Mouse (Mus musculus) kidney, adult 2 months (tissue): ENCODE measurements around the gene Cntnap2. TPM values are rescaled to one million over a fixed set of nuclear protein-coding genes. Genes with fewer than 3 reads are reported as not detected.

Experiments
- DNase-seq: peaks from one replicate; pipeline ENCODE4 v3.0.0; 2021
- H3K27ac ChIP-seq: fragments of 200-500 bp; 2 replicates; pipeline ENCODE4 v1.5.1; 2012; ENCODE audit warnings: low read depth, low read length, control low read depth, inconsistent platforms; ENCODE audit not compliant: insufficient read depth
- H3K27me3 ChIP-seq: fragments of 200-500 bp; replicated peaks from 2 replicates; pipeline ENCODE4 v1.6.1; 2012; ENCODE audit warnings: mild to moderate bottlenecking, moderate library complexity, low read length, inconsistent platforms; ENCODE audit not compliant: control insufficient read depth, insufficient read depth
- H3K36me3 ChIP-seq: fragments of 200-500 bp; 2 replicates; pipeline ENCODE4 v1.6.1; 2012; ENCODE audit warnings: mild to moderate bottlenecking, moderate library complexity, low read length, inconsistent platforms; ENCODE audit not compliant: control insufficient read depth, insufficient read depth
- H3K4me1 ChIP-seq: fragments of 200-500 bp; 2 replicates; pipeline ENCODE4 v1.6.1; 2011; ENCODE audit warnings: low read length; ENCODE audit not compliant: control insufficient read depth, insufficient read depth
- H3K4me3 ChIP-seq: fragments of 200-500 bp; 2 replicates; pipeline ENCODE4 v1.5.1; 2011; ENCODE audit warnings: mild to moderate bottlenecking, low read depth, low read length, control low read depth; ENCODE audit not compliant: insufficient read depth
- CTCF ChIP-seq: fragments of 200-500 bp; conservative IDR thresholded peaks from 2 replicates; pipeline ENCODE4 v1.5.1; 2011; ENCODE audit warnings: low read depth, mild to moderate bottlenecking, control low read depth, low read length, moderate library complexity, mixed read lengths; ENCODE audit not compliant: insufficient read depth, insufficient read length
- POLR2A ChIP-seq: fragments of 200-500 bp; IDR thresholded peaks from one replicate; pipeline ENCODE4 v1.6.1; 2011; ENCODE audit warnings: low read depth, low read length, control low read depth
- WGBS: fragments of 180-500 bp; shearing (Covaris S2); methylation state at CpG from one replicate; pipeline ENCODE4 v1.1.7; 2018; 5-methylcytosine and 5-hydroxymethylcytosine counted together
- polyA plus RNA-seq: library from polyadenylated mRNA; depleted of rRNA; stranded (reverse); fragments of >200 nt; gene quantifications from 2 replicates; pipeline ENCODE4 v1.2.3, GENCODE M21; 2012

The Cntnap2 gene
- polyA plus RNA-seq, 1 experiment = 0.31 TPM

GRCm38 (mm10) chr6:46996010-46996602 is 1936.9 kb downstream of the Cntnap2 start:
- WGBS = 86% methylated on average over 6 of the region's 6 CpGs
- DNase-seq = no peak
- no peak overlapping the region for H3K4me3 ChIP-seq
- TF ChIP-seq POLR2A = no peak
- no peak for TF ChIP-seq CTCF
- no peaks in the 10 kb centered on the region for H3K4me1 ChIP-seq
- H3K27me3 ChIP-seq = no peaks in the 10 kb centered on the region
- H3K27ac ChIP-seq = no peak overlapping the region
- no peaks in the 10 kb centered on the region for H3K36me3 ChIP-seq

- H3K4me1 ChIP-seq = no peaks in the 10 kb centered on the region
- no peak overlapping the region for H3K4me3 ChIP-seq
- WGBS = 43% methylated on average over 3 of the region's 3 CpGs
- TF ChIP-seq POLR2A = no peak
- DNase-seq = no peak
- H3K27ac ChIP-seq = no peak overlapping the region
- H3K36me3 ChIP-seq = no peaks in the 10 kb centered on the region
- H3K27me3 ChIP-seq = no peaks in the 10 kb centered on the region
Measured at GRCm38 (mm10) chr6:47004430-47004829, 1945.3 kb downstream of the Cntnap2 start.

GRCm38 (mm10) chr6:47012933-47013332 is 1953.8 kb downstream of the Cntnap2 start:
- no peak for TF ChIP-seq CTCF
- no peak for TF ChIP-seq POLR2A
- 91% methylated on average over 4 of the region's 4 CpGs for WGBS
- no peak overlapping the region for H3K27ac ChIP-seq
- H3K4me1 ChIP-seq = no peaks in the 10 kb centered on the region
- no peak for DNase-seq
- no peaks in the 10 kb centered on the region for H3K27me3 ChIP-seq
- H3K36me3 ChIP-seq = no peaks in the 10 kb centered on the region
- no peak overlapping the region for H3K4me3 ChIP-seq

GRCm38 (mm10) chr6:47013535-47013934 is 1954.4 kb downstream of the Cntnap2 start:
- TF ChIP-seq CTCF (peak; percentile 56), POLR2A (no peak)
- DNase-seq = peak; percentile 67
- 9% methylated on average over 4 of the region's 4 CpGs for WGBS
- no peaks in the 10 kb centered on the region for H3K4me1 ChIP-seq
- H3K27me3 ChIP-seq = no peaks in the 10 kb centered on the region
- H3K4me3 ChIP-seq = no peak overlapping the region
- H3K27ac ChIP-seq = no peak overlapping the region
- no peaks in the 10 kb centered on the region for H3K36me3 ChIP-seq

GRCm38 (mm10) chr6:47014886-47015586 is 1955.9 kb downstream of the Cntnap2 start:
- WGBS = 57% methylated on average over 1 of the region's 1 CpGs
- Histone ChIP-seq H3K27ac (no peak overlapping the region), H3K4me1 (no peaks in the 10 kb centered on the region), H3K27me3 (no peaks in the 10 kb centered on the region), H3K4me3 (no peak overlapping the region), H3K36me3 (no peaks in the 10 kb centered on the region)
- TF ChIP-seq CTCF = no peak
- no peak for DNase-seq

GRCm38 (mm10) chr6:47026064-47026686 is 1967.0 kb downstream of the Cntnap2 start:
- H3K36me3 ChIP-seq = no peaks in the 10 kb centered on the region
- no peak overlapping the region for H3K27ac ChIP-seq
- H3K27me3 ChIP-seq = no peaks in the 10 kb centered on the region; the same call in 1 of the 2 replicates
- WGBS = 72% methylated on average over 4 of the region's 4 CpGs
- no peak for DNase-seq
- no peaks in the 10 kb centered on the region for H3K4me1 ChIP-seq
- no peak overlapping the region for H3K4me3 ChIP-seq
- TF ChIP-seq POLR2A = no peak
- TF ChIP-seq CTCF = no peak

GRCm38 (mm10) chr6:47031362-47031761 is 1972.2 kb downstream of the Cntnap2 start:
- no peak for DNase-seq
- H3K27ac ChIP-seq = no peak overlapping the region
- 66% methylated on average over 2 of the region's 2 CpGs for WGBS
- H3K4me3 ChIP-seq = no peak overlapping the region
- no peaks in the 10 kb centered on the region; the same call in 1 of the 2 replicates for H3K27me3 ChIP-seq
- TF ChIP-seq CTCF (no peak), POLR2A (no peak)
- H3K36me3 ChIP-seq = no peaks in the 10 kb centered on the region
- H3K4me1 ChIP-seq = no peaks in the 10 kb centered on the region
